Mouse (Mus musculus) liver, embryonic 12.5 days (tissue): Measurements from ENCODE around the gene Plg. TPM values are rescaled to one million over a fixed set of nuclear protein-coding genes. Genes with fewer than 3 reads are reported as not detected.

Experiments
- ATAC-seq: fragments of 200-750 bp; cut with Nextera tagmentation; 2 replicates; pipeline ENCODE4 v1.8.0; 2017; ENCODE audit warnings: moderate number of reproducible peaks, mild to moderate bottlenecking, moderate library complexity
- H3K27ac ChIP-seq: fragments of 300-500 bp; sonication (generic); 2 replicates; pipeline ENCODE4 v1.5.1; 2016; ENCODE audit warnings: mild to moderate bottlenecking
- H3K27me3 ChIP-seq: fragments of 300-500 bp; sonication (generic); replicated peaks from 2 replicates; pipeline ENCODE4 v1.6.1; 2016; ENCODE audit warnings: mild to moderate bottlenecking, moderate library complexity
- H3K36me3 ChIP-seq: fragments of 300-500 bp; sonication (generic); 2 replicates; pipeline ENCODE4 v1.6.1; 2016; ENCODE audit warnings: mild to moderate bottlenecking, moderate library complexity
- H3K4me1 ChIP-seq: fragments of 300-500 bp; sonication (generic); 2 replicates; pipeline ENCODE4 v1.6.1; 2016
- H3K4me2 ChIP-seq: fragments of 300-500 bp; sonication (generic); 2 replicates; pipeline ENCODE4 v1.6.1; 2016; ENCODE audit warnings: mild to moderate bottlenecking, moderate library complexity
- H3K4me3 ChIP-seq: fragments of 300-500 bp; sonication (generic); 2 replicates; pipeline ENCODE4 v1.5.1; 2016; ENCODE audit warnings: mild to moderate bottlenecking, moderate library complexity
- H3K9ac ChIP-seq: fragments of 300-500 bp; sonication (generic); 2 replicates; pipeline ENCODE4 v1.6.1; 2016; ENCODE audit warnings: mild to moderate bottlenecking, moderate library complexity
- H3K9me3 ChIP-seq: fragments of 300-500 bp; sonication (generic); replicated peaks from 2 replicates; pipeline ENCODE4 v1.6.1; 2016; ENCODE audit warnings: mild to moderate bottlenecking, moderate library complexity
- WGBS: fragments of 180-500 bp; shearing (Covaris S2); methylation state at CpG from one replicate; pipeline ENCODE4 v1.1.7; 2016; ENCODE audit not compliant: insufficient replicate concordance; 5-methylcytosine and 5-hydroxymethylcytosine counted together
- polyA plus RNA-seq: library from polyadenylated mRNA; unstranded; fragments of >200 nt; fragmentation: Nextera tagmentation; extraction: Ambion mirVana; gene quantifications from 2 replicates; pipeline ENCODE4 v1.2.1, GENCODE M21; 2016

The Plg gene
- polyA plus RNA-seq, 1 experiment from 2014 or later = 139 TPM

GRCm38 (mm10) chr17:12468745-12469144 lies 90.3 kb downstream of the Plg start:
- Histone ChIP-seq H3K4me3 (no peak overlapping the region), H3K9me3 (no peaks in the 10 kb centered on the region), H3K27ac (no peak overlapping the region), H3K4me1 (0 out of 2 replicates have a peak, but pooled peaks cover 5% of the 10 kb centered on the region), H3K27me3 (0 out of 2 replicates have a peak, but pooled peaks cover 3% of the 10 kb centered on the region), H3K36me3 (no peaks in the 10 kb centered on the region), H3K9ac (no peak overlapping the region), H3K4me2 (no peak overlapping the region)
- 50% methylated on average over 5 of the region's 5 CpGs for WGBS
- ATAC-seq = no peak

Other genes starting within 250 kb of the Plg start
- 23.0 and 24.2 TPM in 2 replicates for gene Map3k4, start 59.8 kb upstream of the Plg start, polyA plus RNA-seq
- gene Slc22a3, start 129.1 kb downstream of the Plg start, polyA plus RNA-seq = 2.2 and 2.5 TPM in 2 replicates
- not detected in 2 replicates for gene Slc22a2, start 205.5 kb downstream of the Plg start, polyA plus RNA-seq